In genomic region chr11:116218263-116218662, GRCm38 (mm10) we compare ENCODE assay signal across 8 mouse cellular contexts. TPM values are rescaled to one million over a fixed set of nuclear protein-coding genes. Genes with fewer than 3 reads are reported as not detected.
DNase-seq lines count a peak whose midpoint lies in the region; ATAC-seq and TF ChIP-seq lines count a peak whose summit lies in the region.

No protein-coding gene starts in this region.

- WGBS in hindbrain, embryonic 12.5 days, result 80% methylated on average over 2 of the region's 2 CpGs
- WGBS in liver, embryonic 13.5 days (ENCODE audit: insufficient replicate concordance), result 67% methylated on average over 2 of the region's 2 CpGs

- no peak for TF ChIP-seq POLR2A in cortical plate, adult 2 months (IDR thresholded peaks at IDR 0.05; ENCODE audit: extremely low read depth, insufficient read depth, low read length)

- H3K9me3 ChIP-seq in hindbrain, embryonic 12.5 days (replicated peaks), result 0 out of 2 replicates have a peak, but pooled peaks cover 3% of the 10 kb centered on the region
- no peaks in the 10 kb centered on the region for H3K9me3 ChIP-seq in liver, embryonic 13.5 days (replicated peaks)

- DNase-seq in MN1 (ENCODE audit: low spot score), result peak; percentile 33
- no peak for DNase-seq in liver, embryonic 13.5 days
- no peak for DNase-seq in left cerebral cortex, adult 11 months (ENCODE audit: low spot score)
- DNase-seq in right cerebral cortex, postnatal 4 days, result no peak
- no peak for DNase-seq in thymus, postnatal 0 days (ENCODE audit: low spot score)

- TF ChIP-seq CTCF in cortical plate, adult 2 months (IDR thresholded peaks at IDR 0.05; ENCODE audit: extremely low read depth, insufficient read depth, low read length), result no peak

- no peak overlapping the region for H3K4me3 ChIP-seq in cortical plate, adult 2 months (ENCODE audit: insufficient read depth, low read length)
- no peak overlapping the region for H3K4me3 ChIP-seq in hindbrain, embryonic 12.5 days
- no peak overlapping the region for H3K4me3 ChIP-seq in liver, embryonic 13.5 days (replicated peaks)

- H3K4me1 ChIP-seq in cortical plate, adult 2 months (ENCODE audit: control insufficient read depth, insufficient read depth, low read length), result peaks cover 5% of the 10 kb centered on the region; the same call in 1 of the 2 replicates
- H3K4me1 ChIP-seq in hindbrain, embryonic 12.5 days, result peaks cover 19% of the 10 kb centered on the region
- peaks cover 29% of the 10 kb centered on the region for H3K4me1 ChIP-seq in liver, embryonic 13.5 days (replicated peaks)

- no peak for ATAC-seq in hindbrain, embryonic 12.5 days (ENCODE audit: low FRiP score)
- ATAC-seq in liver, embryonic 13.5 days (ENCODE audit: low read depth), result no peak
- no peak for ATAC-seq in granulocyte monocyte progenitor cell, adult 5-6 weeks (replicated peaks; ENCODE audit: poor library complexity, severe bottlenecking)

- no peak overlapping the region for H3K4me2 ChIP-seq in hindbrain, embryonic 12.5 days (replicated peaks)
- no peak overlapping the region for H3K4me2 ChIP-seq in liver, embryonic 13.5 days

- H3K27ac ChIP-seq in cortical plate, adult 2 months (ENCODE audit: insufficient read depth, low read length), result peak overlapping the region; percentile 71
- H3K27ac ChIP-seq in hindbrain, embryonic 12.5 days, result peak overlapping the region; percentile 52; the same call in 1 of the 2 replicates
- H3K27ac ChIP-seq in liver, embryonic 13.5 days, result peak overlapping the region; percentile 66

- H3K27me3 ChIP-seq in hindbrain, embryonic 12.5 days, result peaks cover 30% of the 10 kb centered on the region
- peaks cover 32% of the 10 kb centered on the region for H3K27me3 ChIP-seq in liver, embryonic 13.5 days

- H3K9ac ChIP-seq in hindbrain, embryonic 12.5 days, result no peak overlapping the region
- no peak overlapping the region for H3K9ac ChIP-seq in liver, embryonic 13.5 days

- H3K36me3 ChIP-seq in hindbrain, embryonic 12.5 days, result peaks cover 7% of the 10 kb centered on the region; the same call in 1 of the 2 replicates
- no peaks in the 10 kb centered on the region for H3K36me3 ChIP-seq in liver, embryonic 13.5 days

RNA-seq across cellular contexts. Expression of gene Acox1, which starts 19.4 kb away (rescaled TPM):
- 128 and 136 TPM in 2 replicates for polyA plus RNA-seq in cortical plate, adult 2 months (2012; rRNA removed)
- polyA plus RNA-seq in hindbrain, embryonic 12.5 days (2016; fragmentation: Nextera tagmentation; extraction: Ambion mirVana), result 43.8 and 45.9 TPM in 2 replicates
- 14.5 and 18.1 TPM in 2 replicates for polyA plus RNA-seq in liver, embryonic 13.5 days (2015; fragmentation: Nextera tagmentation; extraction: Ambion mirVana)
- 20.0 and 20.7 TPM in 2 replicates for polyA plus RNA-seq in thymus, postnatal 0 days (2015; fragmentation: Nextera tagmentation; extraction: Ambion mirVana)
- 23.6 and 29.4 TPM in 2 replicates for total RNA-seq in granulocyte monocyte progenitor cell, adult 5-6 weeks (2014; fragmentation: Nextera tagmentation)
- total RNA-seq in granulocyte monocyte progenitor cell, adult 5-6 weeks (2017), result 15.0 and 16.0 TPM in 2 replicates

RNA-seq across cellular contexts. Expression of gene Ten1, which starts 19.6 kb away (rescaled TPM):
- 55.5 and 56.1 TPM in 2 replicates for polyA plus RNA-seq in cortical plate, adult 2 months (2012; rRNA removed)
- polyA plus RNA-seq in hindbrain, embryonic 12.5 days (2016; fragmentation: Nextera tagmentation; extraction: Ambion mirVana), result 57.4 and 63.1 TPM in 2 replicates
- 35.2 and 38.4 TPM in 2 replicates for polyA plus RNA-seq in liver, embryonic 13.5 days (2015; fragmentation: Nextera tagmentation; extraction: Ambion mirVana)
- polyA plus RNA-seq in thymus, postnatal 0 days (2015; fragmentation: Nextera tagmentation; extraction: Ambion mirVana), result 127 and 134 TPM in 2 replicates
- 85.3 and 106 TPM in 2 replicates for total RNA-seq in granulocyte monocyte progenitor cell, adult 5-6 weeks (2014; fragmentation: Nextera tagmentation)
- total RNA-seq in granulocyte monocyte progenitor cell, adult 5-6 weeks (2017), result 28.5 and 31.9 TPM in 2 replicates

RNA-seq across cellular contexts. Expression of gene Evpl, which starts 19.6 kb away (rescaled TPM):
- polyA plus RNA-seq in cortical plate, adult 2 months (2012; rRNA removed), result 0.91 and 1.0 TPM in 2 replicates
- 1.0 and 1.3 TPM in 2 replicates for polyA plus RNA-seq in hindbrain, embryonic 12.5 days (2016; fragmentation: Nextera tagmentation; extraction: Ambion mirVana)
- 0.10 TPM in 2 replicates for polyA plus RNA-seq in liver, embryonic 13.5 days (2015; fragmentation: Nextera tagmentation; extraction: Ambion mirVana)
- polyA plus RNA-seq in thymus, postnatal 0 days (2015; fragmentation: Nextera tagmentation; extraction: Ambion mirVana), result 1.5 and 2.0 TPM in 2 replicates
- total RNA-seq in granulocyte monocyte progenitor cell, adult 5-6 weeks (2014; fragmentation: Nextera tagmentation), result 0.13 and 0.58 TPM in 2 replicates
- total RNA-seq in granulocyte monocyte progenitor cell, adult 5-6 weeks (2017), result 1.5 and 1.7 TPM in 2 replicates

RNA-seq across cellular contexts. Expression of gene Fbf1, which starts 50.3 kb away (rescaled TPM):
- 103 and 109 TPM in 2 replicates for polyA plus RNA-seq in cortical plate, adult 2 months (2012; rRNA removed)
- polyA plus RNA-seq in hindbrain, embryonic 12.5 days (2016; fragmentation: Nextera tagmentation; extraction: Ambion mirVana), result 80.7 and 80.9 TPM in 2 replicates
- 7.0 and 9.0 TPM in 2 replicates for polyA plus RNA-seq in liver, embryonic 13.5 days (2015; fragmentation: Nextera tagmentation; extraction: Ambion mirVana)
- polyA plus RNA-seq in thymus, postnatal 0 days (2015; fragmentation: Nextera tagmentation; extraction: Ambion mirVana), result 12.0 and 13.1 TPM in 2 replicates
- total RNA-seq in granulocyte monocyte progenitor cell, adult 5-6 weeks (2014; fragmentation: Nextera tagmentation), result 14.1 and 22.2 TPM in 2 replicates
- 15.3 and 22.8 TPM in 2 replicates for total RNA-seq in granulocyte monocyte progenitor cell, adult 5-6 weeks (2017)

RNA-seq across cellular contexts. Expression of gene Srp68, which starts 55.8 kb away (rescaled TPM):
- polyA plus RNA-seq in cortical plate, adult 2 months (2012; rRNA removed), result 63.4 TPM in 2 replicates
- 85.2 and 88.0 TPM in 2 replicates for polyA plus RNA-seq in hindbrain, embryonic 12.5 days (2016; fragmentation: Nextera tagmentation; extraction: Ambion mirVana)
- 47.6 and 51.6 TPM in 2 replicates for polyA plus RNA-seq in liver, embryonic 13.5 days (2015; fragmentation: Nextera tagmentation; extraction: Ambion mirVana)
- 86.4 and 89.0 TPM in 2 replicates for polyA plus RNA-seq in thymus, postnatal 0 days (2015; fragmentation: Nextera tagmentation; extraction: Ambion mirVana)
- 104 and 123 TPM in 2 replicates for total RNA-seq in granulocyte monocyte progenitor cell, adult 5-6 weeks (2014; fragmentation: Nextera tagmentation)
- 75.2 and 75.7 TPM in 2 replicates for total RNA-seq in granulocyte monocyte progenitor cell, adult 5-6 weeks (2017)
